Mouse (Mus musculus) neural tube, embryonic 14.5 days (tissue): Measurements from ENCODE around the gene Ctdnep1. TPM values are rescaled to one million over a fixed set of nuclear protein-coding genes. Genes with fewer than 3 reads are reported as not detected.
"Not testable (repeated sequence)": the region's sequence is repeated elsewhere in the genome, so short reads cannot be mapped to it uniquely, and the experiment has no call there.

Experiments
- ATAC-seq: fragments of 200-750 bp; cut with Nextera tagmentation; 2 replicates; pipeline ENCODE4 v1.8.0; 2017; ENCODE audit warnings: low read depth, mild to moderate bottlenecking, moderate TSS enrichment, moderate library complexity
- H3K27ac ChIP-seq: fragments of 300-500 bp; sonication (generic); 2 replicates; pipeline ENCODE4 v1.5.1; 2014; ENCODE audit warnings: low read depth, mild to moderate bottlenecking, control low read depth, low read length, moderate library complexity, mixed read lengths
- H3K27me3 ChIP-seq: fragments of 300-500 bp; sonication (generic); 2 replicates; pipeline ENCODE4 v1.6.1; 2014; ENCODE audit warnings: low read length; ENCODE audit not compliant: control insufficient read depth, insufficient read depth
- H3K36me3 ChIP-seq: fragments of 300-500 bp; sonication (generic); 2 replicates; pipeline ENCODE4 v1.6.1; 2014; ENCODE audit warnings: low read length, mixed read lengths; ENCODE audit not compliant: control insufficient read depth, insufficient read depth
- H3K4me1 ChIP-seq: fragments of 300-500 bp; sonication (generic); 2 replicates; pipeline ENCODE4 v1.6.1; 2014; ENCODE audit warnings: low read length; ENCODE audit not compliant: control insufficient read depth, insufficient read depth
- H3K4me2 ChIP-seq: fragments of 300-500 bp; sonication (generic); 2 replicates; pipeline ENCODE4 v1.6.1; 2014; ENCODE audit warnings: mild to moderate bottlenecking, low read depth, low read length, control low read depth
- H3K4me3 ChIP-seq: fragments of 300-500 bp; sonication (generic); 2 replicates; pipeline ENCODE4 v1.5.1; 2014; ENCODE audit warnings: low read depth, low read length, control low read depth, mixed read lengths
- H3K9ac ChIP-seq: fragments of 300-500 bp; sonication (generic); replicated peaks from 2 replicates; pipeline ENCODE4 v1.6.1; 2014; ENCODE audit warnings: low read depth, mild to moderate bottlenecking, control low read depth, low read length, mixed read lengths
- H3K9me3 ChIP-seq: fragments of 300-500 bp; sonication (generic); 2 replicates; pipeline ENCODE4 v1.6.1; 2016; ENCODE audit warnings: low read length; ENCODE audit not compliant: control insufficient read depth
- WGBS: fragments of 180-500 bp; shearing (Covaris S2); extraction: QIAGEN DNeasy Blood & Tissue Kit; methylation state at CpG from one replicate; pipeline ENCODE4 v1.1.7; 2014; 5-methylcytosine and 5-hydroxymethylcytosine counted together
- polyA plus RNA-seq: library from polyadenylated mRNA; unstranded; fragments of >200 nt; fragmentation: Nextera tagmentation; extraction: Ambion mirVana; gene quantifications from 2 replicates; pipeline ENCODE4 v1.2.1, GENCODE M21; 2014

Gene Ctdnep1
- polyA plus RNA-seq, 1 experiment from 2014 or later, result 26.5 TPM

- not testable (repeated sequence) for H3K27ac ChIP-seq, H3K9ac ChIP-seq, H3K27me3 ChIP-seq, H3K4me3 ChIP-seq, H3K9me3 ChIP-seq, ATAC-seq, H3K4me2 ChIP-seq
- WGBS, result 80% methylated on average over 2 of the region's 2 CpGs
- Histone ChIP-seq H3K36me3 (peaks cover 15% of the 10 kb centered on the region), H3K4me1 (peaks cover 27% of the 10 kb centered on the region)
These were observed 35.2 kb downstream of the Ctdnep1 start for GRCm38 (mm10) chr11:70016177-70016576.

DNA sequence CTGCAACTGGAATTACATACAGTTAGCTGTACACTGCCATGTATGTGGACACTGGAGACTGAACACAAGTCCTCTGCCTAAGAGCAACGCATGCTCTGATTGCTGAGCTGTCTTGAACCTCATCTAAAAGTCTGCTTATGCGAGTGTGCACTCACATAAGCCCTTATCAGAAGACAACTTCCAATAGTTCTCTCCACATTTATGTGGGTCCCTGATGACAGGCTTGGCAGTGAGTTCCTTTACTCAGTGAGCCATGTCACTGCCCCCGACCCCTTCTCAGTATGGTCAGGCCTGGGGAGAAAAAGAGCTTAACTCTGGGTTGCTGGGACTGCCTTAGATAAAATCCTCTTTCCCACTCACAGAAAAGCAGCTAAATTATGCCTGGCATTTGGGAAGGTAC lies 35.7 kb downstream of the Ctdnep1 start, which contains the start of gene Dlg4:
TSS of gene Dlg4 (plus strand) at position 274 of the 400 bp plus-strand sequence.
- peaks cover 27% of the 10 kb centered on the region for H3K4me1 ChIP-seq
- peaks cover 10% of the 10 kb centered on the region for H3K36me3 ChIP-seq
- 79% methylated on average over 3 of the region's 3 CpGs for WGBS
- no peaks in the 10 kb centered on the region for H3K27me3 ChIP-seq
- H3K27ac ChIP-seq, result peak within 1 kb of the TSS; percentile 95; the same call in 1 of the 2 replicates
- H3K9me3 ChIP-seq, result no peaks in the 10 kb centered on the region
- peak within 1 kb of the TSS; percentile 83; the same call in 1 of the 2 replicates for H3K9ac ChIP-seq
- ATAC-seq, result no peak
- peak within 1 kb of the TSS; percentile 94 for H3K4me2 ChIP-seq
- peak within 1 kb of the TSS; percentile 80 for H3K4me3 ChIP-seq

GRCm38 (mm10) chr11:70017199-70017767 lies 36.3 kb downstream of the Ctdnep1 start:
- Histone ChIP-seq H3K9me3 (no peaks in the 10 kb centered on the region), H3K4me1 (peaks cover 30% of the 10 kb centered on the region), H3K36me3 (peaks cover 4% of the 10 kb centered on the region; the same call in 1 of the 2 replicates), H3K9ac (peak overlapping the region; percentile 83; the same call in 1 of the 2 replicates), H3K4me2 (peak overlapping the region; percentile 94), H3K27me3 (no peaks in the 10 kb centered on the region), H3K27ac (peak overlapping the region; percentile 22; the same call in 1 of the 2 replicates), H3K4me3 (no peak overlapping the region)
- 54% methylated on average over 7 of the region's 7 CpGs for WGBS
- ATAC-seq, result no peak

DNA sequence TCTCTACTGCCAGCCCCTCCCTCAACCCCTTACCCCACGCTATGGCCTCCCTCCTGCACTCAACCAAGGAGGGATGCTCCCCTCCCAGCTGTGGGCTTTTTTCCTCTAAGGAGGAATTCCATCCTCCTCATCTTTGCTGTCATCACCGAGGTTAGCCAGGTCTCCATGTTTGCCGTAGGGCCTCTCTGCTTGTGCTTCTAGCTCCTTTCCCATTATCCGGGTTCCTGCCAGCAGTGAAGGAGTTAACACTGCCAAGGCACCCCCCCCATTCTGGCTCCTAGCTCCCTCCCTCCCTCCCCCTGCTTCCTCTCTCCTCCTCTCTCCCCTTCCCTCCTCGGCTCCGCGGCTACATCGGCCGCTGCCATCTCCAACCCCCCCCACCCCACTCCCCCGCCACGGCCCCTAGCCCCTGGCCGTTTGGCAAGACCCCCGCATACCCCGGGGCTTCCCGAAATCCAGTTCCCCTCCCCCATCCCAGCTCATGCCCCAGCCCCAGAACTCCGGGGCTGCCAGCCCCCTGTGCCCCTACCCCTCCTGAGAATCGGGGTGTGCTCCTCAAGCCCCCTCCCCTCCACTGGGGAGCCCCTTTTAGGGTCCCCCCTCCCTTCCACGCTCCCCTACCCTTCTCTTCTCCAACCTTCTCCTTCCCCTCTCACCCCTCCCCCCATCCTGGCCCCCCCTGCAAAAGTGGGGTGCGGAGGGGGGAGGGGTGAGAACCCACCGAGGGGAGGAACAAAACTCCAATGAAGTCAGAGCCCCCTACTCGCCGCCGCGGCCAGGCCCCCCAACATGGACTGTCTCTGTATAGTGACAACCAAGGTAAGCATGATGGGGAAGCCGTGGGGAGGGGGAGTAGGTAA lies 37.4 kb downstream of the Ctdnep1 start:
- 2% methylated on average over 23 of the region's 25 CpGs for WGBS
- ATAC-seq, result no peak

DNA sequence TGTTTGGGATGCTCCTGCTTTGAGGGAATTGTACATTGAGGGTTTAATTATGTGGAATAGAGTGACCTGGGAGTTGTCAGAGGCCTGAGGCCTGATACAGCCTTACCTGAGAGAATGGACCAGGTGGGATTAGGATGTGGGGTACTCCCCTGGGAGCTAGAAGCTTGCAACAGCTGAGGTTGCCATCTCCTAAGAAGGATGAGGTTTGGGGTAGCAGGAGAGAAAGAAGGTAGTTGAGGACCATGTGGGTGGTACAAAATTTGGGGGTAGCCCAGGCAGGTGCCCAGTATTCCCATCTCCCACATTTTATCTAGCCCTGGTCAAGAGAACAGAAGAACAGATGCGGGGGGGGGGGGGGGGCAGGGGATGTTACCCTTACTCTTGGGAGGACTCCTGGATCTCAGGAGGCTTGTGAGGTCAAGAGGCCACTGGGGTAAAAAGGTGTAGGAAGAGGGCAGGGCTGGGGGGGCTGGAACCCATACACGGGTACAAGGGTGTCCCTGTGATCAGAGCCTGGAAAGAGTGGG lies 38.6 kb downstream of the Ctdnep1 start:
- Histone ChIP-seq H3K9me3 (no peaks in the 10 kb centered on the region), H3K27ac (peak overlapping the region; percentile 95), H3K36me3 (no peaks in the 10 kb centered on the region), H3K9ac (peak overlapping the region; percentile 83), H3K4me2 (peak overlapping the region; percentile 94), H3K4me1 (peaks cover 44% of the 10 kb centered on the region), H3K4me3 (peak overlapping the region; percentile 80), H3K27me3 (no peaks in the 10 kb centered on the region)
- ATAC-seq, result no peak
- 16% methylated on average over 2 of the region's 2 CpGs for WGBS

More for the DNA sequence above, 37.4 kb downstream of the Ctdnep1 start:
- Histone ChIP-seq H3K36me3 (peaks cover 1% of the 10 kb centered on the region; the same call in 1 of the 2 replicates), H3K9me3 (no peaks in the 10 kb centered on the region), H3K4me2 (peak overlapping the region; percentile 94), H3K27me3 (no peaks in the 10 kb centered on the region), H3K9ac (peak overlapping the region; percentile 83), H3K27ac (peak overlapping the region; percentile 95), H3K4me3 (peak overlapping the region; percentile 80), H3K4me1 (peaks cover 35% of the 10 kb centered on the region)

GRCm38 (mm10) chr11:70020022-70020631 lies 39.2 kb downstream of the Ctdnep1 start:
- Histone ChIP-seq H3K36me3 (no peaks in the 10 kb centered on the region), H3K27ac (peak overlapping the region; percentile 95), H3K9me3 (no peaks in the 10 kb centered on the region), H3K9ac (peak overlapping the region; percentile 83), H3K4me2 (peak overlapping the region; percentile 94), H3K4me3 (peak overlapping the region; percentile 80), H3K27me3 (no peaks in the 10 kb centered on the region), H3K4me1 (peaks cover 43% of the 10 kb centered on the region)
- 18% methylated on average over 8 of the region's 8 CpGs for WGBS
- no peak for ATAC-seq

- ATAC-seq, result peak; percentile 78
- Histone ChIP-seq H3K36me3 (no peaks in the 10 kb centered on the region), H3K4me2 (peak overlapping the region; percentile 94), H3K27me3 (no peaks in the 10 kb centered on the region), H3K4me1 (peaks cover 46% of the 10 kb centered on the region), H3K4me3 (peak overlapping the region; percentile 80), H3K27ac (peak overlapping the region; percentile 95), H3K9ac (peak overlapping the region; percentile 44), H3K9me3 (no peaks in the 10 kb centered on the region)
- WGBS, result 0% methylated on average over 8 of the region's 8 CpGs
These were observed 39.8 kb downstream of the Ctdnep1 start for GRCm38 (mm10) chr11:70020731-70021263.

- WGBS, result under 1% methylated on average over 38 of the region's 40 CpGs
- peak; percentile 69 for ATAC-seq
- Histone ChIP-seq H3K4me2 (peak overlapping the region; percentile 94), H3K27ac (peak overlapping the region; percentile 95), H3K9ac (peak overlapping the region; percentile 44), H3K4me1 (peaks cover 53% of the 10 kb centered on the region), H3K27me3 (no peaks in the 10 kb centered on the region), H3K36me3 (no peaks in the 10 kb centered on the region), H3K4me3 (peak overlapping the region; percentile 80), H3K9me3 (no peaks in the 10 kb centered on the region)
These were observed 40.5 kb downstream of the Ctdnep1 start for GRCm38 (mm10) chr11:70021264-70022132.
